Mouse (Mus musculus): ENCODE measurements at regions not wholly inside any gene's neighbourhood (a gene's known extent, or its start where the extent isn't known, plus 50 kb on each side); places are given as distances from the start of the nearest gene placed in this dataset.
"Not testable (repeated sequence)": the region's sequence is repeated elsewhere in the genome, so short reads cannot be mapped to it uniquely, and the experiment has no call there.

DNA sequence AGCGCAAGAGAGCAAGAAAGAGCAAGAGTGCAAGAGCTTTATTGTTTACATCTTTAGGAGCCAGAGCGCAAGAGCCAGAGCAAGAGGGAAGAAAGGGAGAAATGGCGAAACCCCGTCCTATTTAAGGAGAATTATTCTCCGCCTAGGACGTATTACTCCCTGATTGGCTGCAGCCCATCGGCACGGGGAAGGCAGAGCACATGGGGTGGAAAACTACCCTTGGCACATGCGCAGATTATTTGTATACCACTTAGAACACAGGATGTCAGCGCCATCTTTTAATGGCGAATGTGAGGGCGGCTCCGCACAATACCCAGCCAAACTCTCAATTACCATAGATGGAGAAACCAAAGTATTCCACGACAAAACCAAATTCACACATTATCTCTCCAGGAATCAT is 2464.4 kb upstream of the Pcdh20 start:
- not testable (repeated sequence) for DNase-seq

DNA sequence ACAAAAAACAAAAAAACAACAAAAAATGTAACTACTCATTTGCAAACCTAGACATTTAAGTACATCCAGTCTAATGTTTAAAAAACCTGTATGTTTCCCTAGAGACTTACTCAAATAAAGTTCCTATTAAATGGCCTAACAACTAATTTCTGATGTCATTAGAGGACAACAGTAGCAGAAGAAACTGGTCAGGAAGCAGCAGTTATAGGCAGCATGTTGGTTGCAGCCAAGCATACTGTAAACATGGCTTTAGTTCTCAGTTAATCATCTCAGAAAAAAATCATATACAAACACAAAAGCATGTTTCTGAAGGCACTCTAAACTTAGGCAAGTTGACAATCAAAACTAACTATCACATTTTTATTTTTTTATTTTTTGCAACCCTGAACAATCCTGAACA is 2434.1 kb upstream of the Pcdh20 start:
- no peak for DNase-seq

DNA sequence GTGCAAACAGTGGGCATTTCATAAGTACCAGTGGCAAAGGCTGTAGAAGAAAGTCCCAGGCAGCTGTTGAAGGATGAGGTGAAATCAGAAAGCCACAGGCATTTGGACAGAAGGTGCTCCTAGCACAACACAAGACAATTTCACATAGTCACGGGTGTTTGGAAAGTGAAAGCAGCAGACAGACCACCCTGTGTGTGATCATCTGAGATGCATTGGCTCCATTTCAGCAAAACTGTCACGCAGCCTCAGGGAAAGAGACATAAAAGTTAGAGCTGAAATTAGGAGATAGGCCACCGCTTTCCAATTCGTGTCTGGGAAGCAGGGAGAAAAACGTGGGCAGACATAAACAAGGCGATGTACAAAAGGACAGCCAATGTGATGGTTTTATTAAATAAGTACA is 2418.5 kb upstream of the Pcdh20 start:
- peak; percentile 3 to 8 for DNase-seq
